8 mouse cellular contexts compared by ENCODE assay signal in the genomic region with DNA sequence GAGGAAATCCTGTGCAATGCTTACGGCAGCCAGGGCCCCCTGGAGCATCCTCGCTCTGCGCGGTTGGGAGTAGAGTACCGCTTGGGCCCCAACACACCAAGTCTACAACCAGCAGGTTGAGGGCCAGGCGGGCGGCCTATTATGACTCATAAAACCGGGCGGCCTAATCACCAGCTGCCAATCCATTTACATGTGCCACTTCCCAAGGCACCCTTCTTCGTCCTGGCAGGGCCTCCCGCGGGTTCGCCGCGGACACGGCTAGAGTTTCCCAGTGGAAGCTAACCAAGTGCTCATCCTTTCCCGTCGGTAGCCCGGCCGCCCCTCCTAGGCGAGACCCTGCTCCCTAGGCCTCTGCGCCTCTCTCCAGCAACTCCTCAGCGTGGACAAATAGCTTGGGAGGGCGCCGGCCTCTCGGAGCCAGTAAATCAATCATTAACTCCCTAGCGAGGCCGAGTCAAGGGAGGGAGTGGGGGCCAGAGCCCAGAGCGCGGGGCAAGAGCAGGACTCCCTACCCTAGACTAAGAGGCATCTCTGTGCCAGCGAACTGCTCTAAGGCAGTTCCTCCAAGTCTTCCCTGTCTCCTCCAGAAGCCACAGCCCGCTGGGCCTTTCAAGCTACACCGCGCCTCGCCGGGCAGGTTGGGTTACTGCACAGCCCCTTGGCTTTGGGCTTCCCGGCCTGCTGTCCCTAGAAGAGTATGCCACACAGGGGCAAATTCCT.
DNase-seq lines count a peak whose midpoint lies in the region; ATAC-seq and TF ChIP-seq lines count a peak whose summit lies in the region.

No protein-coding gene starts in this region.

- peak overlapping the region; percentile 89 for H3K27ac ChIP-seq in embryonic facial prominence, embryonic 13.5 days
- peak overlapping the region; percentile 85 for H3K27ac ChIP-seq in hindbrain, embryonic 15.5 days (replicated peaks)
- peak overlapping the region; percentile 92 for H3K27ac ChIP-seq in liver, adult 2 months (replicated peaks; ENCODE audit: insufficient read depth, low read depth, low read length)
- H3K27ac ChIP-seq in neural tube, embryonic 15.5 days (replicated peaks), result peak overlapping the region; percentile 94

- no peak for ATAC-seq in embryonic facial prominence, embryonic 13.5 days (ENCODE audit: insufficient number of reproducible peaks, insufficient read depth, low FRiP score, low TSS enrichment, low read depth)
- peak; percentile 13; the same call in 1 of the 2 replicates for ATAC-seq in hindbrain, embryonic 15.5 days (ENCODE audit: low FRiP score, low read depth)
- no peak; the same call in 1 of the 2 replicates for ATAC-seq in neural tube, embryonic 15.5 days (ENCODE audit: low FRiP score)

- peak overlapping the region; percentile 85 for H3K4me2 ChIP-seq in embryonic facial prominence, embryonic 13.5 days
- peak overlapping the region; percentile 88 for H3K4me2 ChIP-seq in hindbrain, embryonic 15.5 days
- H3K4me2 ChIP-seq in neural tube, embryonic 15.5 days, result peak overlapping the region; percentile 81

- H3K4me3 ChIP-seq in embryonic facial prominence, embryonic 13.5 days, result peak overlapping the region; percentile 50
- peak overlapping the region; percentile 47 for H3K4me3 ChIP-seq in hindbrain, embryonic 15.5 days
- H3K4me3 ChIP-seq in liver, adult 2 months (ENCODE audit: insufficient read depth, low read depth, low read length), result peak overlapping the region; percentile 48; the same call in 1 of the 2 replicates
- H3K4me3 ChIP-seq in neural tube, embryonic 15.5 days (replicated peaks), result peak overlapping the region; percentile 47

- TF ChIP-seq CTCF in liver, adult 2 months (IDR thresholded peaks at IDR 0.05; ENCODE audit: low read depth, low read length), result no peak

- peaks cover 28% of the 10 kb centered on the region for H3K4me1 ChIP-seq in embryonic facial prominence, embryonic 13.5 days
- peaks cover 34% of the 10 kb centered on the region for H3K4me1 ChIP-seq in hindbrain, embryonic 15.5 days (replicated peaks)
- H3K4me1 ChIP-seq in liver, adult 2 months (ENCODE audit: control insufficient read depth, insufficient read depth, low read length), result peaks cover 3% of the 10 kb centered on the region; the same call in 1 of the 2 replicates
- peaks cover 45% of the 10 kb centered on the region for H3K4me1 ChIP-seq in neural tube, embryonic 15.5 days

- 5% methylated on average over 37 of the region's 37 CpGs for WGBS in embryonic facial prominence, embryonic 13.5 days
- WGBS in hindbrain, embryonic 15.5 days, result 4% methylated on average over 37 of the region's 37 CpGs
- WGBS in liver, adult 2 months, result 9% methylated on average over 37 of the region's 37 CpGs
- WGBS in neural tube, embryonic 15.5 days, result 3% methylated on average over 36 of the region's 37 CpGs

- intact Hi-C loops in left cerebral cortex, postnatal 14 days (cut with DNase I), result loop anchor here (5.0 kb wide), 1 partner anchor 67 kb away; no protein-coding TSS in a partner anchor

- DNase-seq in gastrocnemius, adult 18-20 months (ENCODE audit: low spot score), result peak; percentile 29
- no peak for DNase-seq in gastrocnemius, adult 8-10 months (ENCODE audit: low spot score in 2 of 2)
- peak; percentile 45 for DNase-seq in ES-CJ7 (ENCODE audit: low read depth, low spot score)
- peak; percentile 73 for DNase-seq in liver, adult 2 months (ENCODE audit: extremely low read depth, low read depth, low spot score)
- DNase-seq in left cerebral cortex, postnatal 14 days (ENCODE audit: low spot score in 2 of 2), result no peak

- H3K9me3 ChIP-seq in embryonic facial prominence, embryonic 13.5 days, result no peaks in the 10 kb centered on the region
- H3K9me3 ChIP-seq in hindbrain, embryonic 15.5 days, result no peaks in the 10 kb centered on the region
- H3K9me3 ChIP-seq in neural tube, embryonic 15.5 days (replicated peaks), result no peaks in the 10 kb centered on the region

- TF ChIP-seq POLR2A in liver, adult 2 months (IDR thresholded peaks at IDR 0.05; ENCODE audit: extremely low read depth, insufficient read depth, low read length), result no peak

- H3K9ac ChIP-seq in embryonic facial prominence, embryonic 13.5 days, result no peak overlapping the region
- 0 out of 2 replicates have a peak overlapping the region, but pooled peaks have one; percentile 57 for H3K9ac ChIP-seq in hindbrain, embryonic 15.5 days
- H3K9ac ChIP-seq in liver, adult 2 months (ENCODE audit: low read depth, low read length), result peak overlapping the region; percentile 95
- 0 out of 2 replicates have a peak overlapping the region, but pooled peaks have one; percentile 44 for H3K9ac ChIP-seq in neural tube, embryonic 15.5 days (replicated peaks)

- H3K36me3 ChIP-seq in embryonic facial prominence, embryonic 13.5 days, result no peaks in the 10 kb centered on the region
- H3K36me3 ChIP-seq in hindbrain, embryonic 15.5 days, result no peaks in the 10 kb centered on the region
- H3K36me3 ChIP-seq in liver, adult 2 months (ENCODE audit: control insufficient read depth, insufficient read depth, low read length), result no peaks in the 10 kb centered on the region
- no peaks in the 10 kb centered on the region for H3K36me3 ChIP-seq in neural tube, embryonic 15.5 days

- peaks cover 84% of the 10 kb centered on the region for H3K27me3 ChIP-seq in embryonic facial prominence, embryonic 13.5 days
- H3K27me3 ChIP-seq in hindbrain, embryonic 15.5 days, result peaks cover 39% of the 10 kb centered on the region; the same call in 1 of the 2 replicates
- H3K27me3 ChIP-seq in liver, adult 2 months (ENCODE audit: control insufficient read depth, insufficient read depth, low read length), result no peaks in the 10 kb centered on the region
- peaks cover 54% of the 10 kb centered on the region for H3K27me3 ChIP-seq in neural tube, embryonic 15.5 days (replicated peaks)

- H3K79me2 ChIP-seq in liver, adult 2 months (ENCODE audit: control insufficient read depth, insufficient read depth, low read length), result no peaks in the 10 kb centered on the region

Comparison
In these comparisons a context has a peak if more than half of its experiments do, and no peak if none do; other contexts are left out.
1. DNase-seq: peak in gastrocnemius, adult 18-20 months (single experiment), ES-CJ7 (single experiment) and liver, adult 2 months (single experiment); none in gastrocnemius, adult 8-10 months (0 of 2) and left cerebral cortex, postnatal 14 days (0 of 2).
2. Peak in every context shown above with its lines, with median percentiles within 50 percentile points of each other: H3K27ac ChIP-seq, H3K4me2 ChIP-seq and H3K4me3 ChIP-seq.